Mouse (Mus musculus) ES-E14 (cell line): ENCODE data around the gene Ube2d3.

Experiments used
- HCFC1 ChIP-seq: IDR thresholded peaks from 2 replicates; pipeline ENCODE4 v1.6.1; 2012; ENCODE audit warnings: low read length, inconsistent platforms, borderline replicate concordance; ENCODE audit not compliant: insufficient read depth
- ZNF384 ChIP-seq: IDR thresholded peaks from 2 replicates; pipeline ENCODE4 v1.6.1; 2012; ENCODE audit warnings: low read depth, low read length, inconsistent platforms

GRCm38 (mm10) chr3:135407351-135407750, 30.6 kb upstream of the Ube2d3 start:
- no peak for TF ChIP-seq HCFC1
- TF ChIP-seq ZNF384, result no peak
